Mouse (Mus musculus) limb, embryonic 13.5 days (tissue): Measurements from ENCODE around the gene Pacs2. TPM values are rescaled to one million over a fixed set of nuclear protein-coding genes. Genes with fewer than 3 reads are reported as not detected.
A peak's percentile ranks its signal among the peaks of the same experiment; 100 is the strongest.

Experiments used
- ATAC-seq: fragments of 200-750 bp; cut with Nextera tagmentation; 2 replicates; pipeline ENCODE4 v1.8.0; 2017; ENCODE audit warnings: low read depth, moderate number of reproducible peaks, moderate TSS enrichment; ENCODE audit not compliant: low FRiP score
- H3K27ac ChIP-seq: fragments of 300-500 bp; sonication (generic); 2 replicates; pipeline ENCODE4 v1.5.1; 2015; ENCODE audit warnings: inconsistent platforms, mild to moderate bottlenecking, moderate library complexity
- H3K27me3 ChIP-seq: fragments of 300-500 bp; sonication (generic); 2 replicates; pipeline ENCODE4 v1.6.1; 2015; ENCODE audit warnings: mild to moderate bottlenecking, inconsistent platforms
- H3K36me3 ChIP-seq: fragments of 300-500 bp; sonication (generic); 2 replicates; pipeline ENCODE4 v1.6.1; 2015; ENCODE audit warnings: inconsistent platforms, mild to moderate bottlenecking, moderate library complexity
- H3K4me1 ChIP-seq: fragments of 300-500 bp; sonication (generic); 2 replicates; pipeline ENCODE4 v1.6.1; 2015; ENCODE audit warnings: inconsistent platforms
- H3K4me2 ChIP-seq: fragments of 300-500 bp; sonication (generic); replicated peaks from 2 replicates; pipeline ENCODE4 v1.6.1; 2015; ENCODE audit warnings: inconsistent platforms, mild to moderate bottlenecking, moderate library complexity
- H3K4me3 ChIP-seq: fragments of 300-500 bp; sonication (generic); 2 replicates; pipeline ENCODE4 v1.5.1; 2015; ENCODE audit warnings: moderate library complexity, mild to moderate bottlenecking, inconsistent platforms
- H3K9ac ChIP-seq: fragments of 300-500 bp; sonication (generic); 2 replicates; pipeline ENCODE4 v1.6.1; 2015; ENCODE audit warnings: mild to moderate bottlenecking, inconsistent platforms
- H3K9me3 ChIP-seq: fragments of 300-500 bp; sonication (generic); 2 replicates; pipeline ENCODE4 v1.6.1; 2016; ENCODE audit warnings: inconsistent platforms
- WGBS: fragments of 180-500 bp; shearing (Covaris S2); methylation state at CpG from one replicate; pipeline ENCODE4 v1.1.7; 2015; 5-methylcytosine and 5-hydroxymethylcytosine counted together
- polyA plus RNA-seq: library from polyadenylated mRNA; unstranded; fragments of >200 nt; fragmentation: Nextera tagmentation; extraction: Ambion mirVana; gene quantifications from 2 replicates; pipeline ENCODE4 v1.2.1, GENCODE M21; 2015

The Pacs2 gene
- polyA plus RNA-seq, 1 experiment from 2014 or later = 16.7 TPM

DNA sequence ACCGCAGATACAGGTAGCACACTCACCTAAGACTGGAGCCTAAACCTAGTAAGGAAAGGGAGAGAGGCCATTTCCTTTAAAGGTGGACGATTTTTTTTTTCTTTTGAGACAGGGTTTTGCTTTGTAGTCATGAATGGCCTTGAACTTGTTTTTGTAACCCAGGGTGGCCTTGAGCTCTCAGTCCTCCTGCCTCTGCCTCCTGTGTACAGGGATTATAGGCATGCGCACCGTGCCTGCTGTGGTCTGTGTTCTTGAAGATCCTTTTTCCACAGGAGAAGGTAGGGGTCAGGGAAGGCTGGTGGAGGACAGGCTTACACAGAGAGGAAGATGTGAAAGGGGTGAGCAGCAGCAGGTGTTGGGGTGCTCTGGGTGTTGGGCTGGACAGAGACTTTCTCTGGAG is 1.6 kb downstream of the Pacs2 start:
- peak overlapping the region; percentile 92 for H3K4me2 ChIP-seq
- ATAC-seq = no peak
- H3K27ac ChIP-seq = no peak overlapping the region
- H3K4me3 ChIP-seq = peak overlapping the region; percentile 95
- 74% methylated on average over 4 of the region's 4 CpGs for WGBS
- peaks cover 37% of the 10 kb centered on the region for H3K4me1 ChIP-seq
- H3K9ac ChIP-seq = peak overlapping the region; percentile 90
- H3K9me3 ChIP-seq = no peaks in the 10 kb centered on the region
- no peaks in the 10 kb centered on the region for H3K27me3 ChIP-seq
- peaks cover 4% of the 10 kb centered on the region for H3K36me3 ChIP-seq

DNA sequence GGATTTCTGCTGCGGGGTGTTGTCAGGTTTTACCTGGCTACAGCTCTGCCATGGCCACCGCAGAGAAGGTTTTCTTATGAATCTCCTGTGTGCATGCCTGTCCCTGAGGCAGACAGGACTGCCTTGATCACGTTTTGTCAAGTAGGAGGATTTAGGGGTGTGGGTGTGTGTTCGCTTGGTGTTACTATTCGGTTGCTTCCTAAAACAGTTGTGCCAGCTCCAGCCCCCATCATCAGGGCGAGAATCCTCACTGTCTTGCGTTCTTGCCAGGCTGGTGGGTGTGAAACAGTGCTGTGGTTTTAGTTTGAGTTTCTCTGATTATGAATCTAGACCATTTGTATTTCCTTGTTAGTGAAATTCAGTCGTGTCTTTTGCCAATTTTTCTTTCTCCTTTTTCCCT is 2.7 kb downstream of the Pacs2 start:
- Histone ChIP-seq H3K9ac (0 out of 2 replicates have a peak overlapping the region, but pooled peaks have one; percentile 9), H3K4me3 (no peak overlapping the region), H3K27ac (no peak overlapping the region), H3K36me3 (peaks cover 6% of the 10 kb centered on the region), H3K9me3 (no peaks in the 10 kb centered on the region), H3K27me3 (no peaks in the 10 kb centered on the region), H3K4me1 (peaks cover 37% of the 10 kb centered on the region), H3K4me2 (no peak overlapping the region)
- 71% methylated on average over 8 of the region's 8 CpGs for WGBS
- ATAC-seq = no peak

DNA sequence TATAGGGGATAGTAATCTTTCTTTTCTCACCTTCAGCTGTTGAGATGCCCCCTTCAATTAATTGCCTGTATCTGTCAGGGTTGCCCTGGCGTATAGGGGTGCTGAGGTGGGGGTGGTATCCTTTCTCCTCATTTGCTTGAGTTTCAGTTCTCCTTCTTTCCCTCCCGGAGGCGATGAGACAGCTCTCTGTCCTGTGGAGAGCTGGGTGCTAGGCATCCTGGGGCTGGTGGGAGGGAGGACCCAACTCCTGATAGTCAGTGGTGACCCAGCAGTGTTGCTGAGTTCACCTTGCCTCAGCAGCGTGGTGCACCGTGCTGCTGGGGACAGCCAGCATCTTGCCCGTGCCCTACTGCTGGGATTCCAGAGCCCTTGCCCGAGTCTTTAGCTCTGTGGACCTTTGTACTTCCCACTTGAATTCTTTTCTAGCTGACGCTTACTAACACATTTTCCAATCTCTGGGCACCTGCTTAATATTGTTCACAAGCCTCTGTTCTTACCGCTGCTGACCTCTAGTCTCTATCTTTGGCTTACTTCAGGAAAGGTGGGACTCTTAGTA is 3.2 kb downstream of the Pacs2 start:
- Histone ChIP-seq H3K27ac (no peak overlapping the region), H3K4me3 (no peak overlapping the region), H3K4me2 (no peak overlapping the region), H3K9ac (no peak overlapping the region; the same call in 1 of the 2 replicates), H3K27me3 (no peaks in the 10 kb centered on the region), H3K4me1 (peaks cover 37% of the 10 kb centered on the region), H3K9me3 (no peaks in the 10 kb centered on the region), H3K36me3 (peaks cover 6% of the 10 kb centered on the region)
- no peak for ATAC-seq
- 81% methylated on average over 9 of the region's 9 CpGs for WGBS

DNA sequence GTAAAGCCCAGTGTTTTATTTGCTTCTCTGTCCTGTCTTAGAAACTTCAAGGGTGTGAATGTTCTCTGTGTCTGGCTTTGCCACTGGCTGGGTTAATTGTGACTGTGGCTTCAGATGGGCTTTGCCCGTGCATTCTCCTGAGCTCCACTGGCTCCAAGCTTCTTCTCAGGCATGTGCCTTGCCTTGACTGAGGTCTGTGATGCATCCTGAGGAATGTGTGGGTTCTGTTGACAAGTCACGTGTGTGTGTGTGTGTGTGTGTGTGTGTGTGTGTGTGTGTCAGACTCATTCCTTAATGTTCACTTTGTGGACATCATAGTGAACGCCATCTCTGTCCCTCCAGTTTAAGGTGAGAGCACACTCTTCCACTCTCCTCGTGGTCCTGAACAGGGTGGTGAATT is 4.5 kb downstream of the Pacs2 start:
- H3K4me3 ChIP-seq = no peak overlapping the region
- H3K4me1 ChIP-seq = peaks cover 25% of the 10 kb centered on the region
- H3K9me3 ChIP-seq = no peaks in the 10 kb centered on the region
- H3K27me3 ChIP-seq = no peaks in the 10 kb centered on the region
- no peak overlapping the region for H3K4me2 ChIP-seq
- H3K27ac ChIP-seq = no peak overlapping the region
- H3K9ac ChIP-seq = no peak overlapping the region
- ATAC-seq = no peak
- H3K36me3 ChIP-seq = peaks cover 12% of the 10 kb centered on the region
- WGBS = 85% methylated on average over 4 of the region's 4 CpGs

DNA sequence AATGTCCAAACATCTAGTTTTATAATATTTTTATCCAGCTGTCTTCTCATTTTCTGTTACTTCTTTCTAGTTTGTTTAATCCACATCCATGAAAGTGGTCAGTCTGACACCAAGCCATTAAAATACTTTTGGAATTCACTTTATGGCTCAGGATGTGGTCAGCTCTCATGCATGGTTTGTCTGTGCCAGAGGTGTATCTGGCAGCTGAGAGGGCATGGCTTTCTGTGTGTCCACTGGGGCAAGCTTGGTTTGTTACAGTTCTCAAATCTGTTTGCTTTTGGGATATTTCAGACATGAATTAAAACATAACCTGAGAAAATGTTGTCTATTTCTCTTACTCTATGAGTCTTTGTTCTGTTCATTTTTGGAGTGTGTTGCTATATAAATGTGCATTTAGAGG is 7.2 kb downstream of the Pacs2 start:
- no peak for ATAC-seq
- H3K9me3 ChIP-seq = no peaks in the 10 kb centered on the region

DNA sequence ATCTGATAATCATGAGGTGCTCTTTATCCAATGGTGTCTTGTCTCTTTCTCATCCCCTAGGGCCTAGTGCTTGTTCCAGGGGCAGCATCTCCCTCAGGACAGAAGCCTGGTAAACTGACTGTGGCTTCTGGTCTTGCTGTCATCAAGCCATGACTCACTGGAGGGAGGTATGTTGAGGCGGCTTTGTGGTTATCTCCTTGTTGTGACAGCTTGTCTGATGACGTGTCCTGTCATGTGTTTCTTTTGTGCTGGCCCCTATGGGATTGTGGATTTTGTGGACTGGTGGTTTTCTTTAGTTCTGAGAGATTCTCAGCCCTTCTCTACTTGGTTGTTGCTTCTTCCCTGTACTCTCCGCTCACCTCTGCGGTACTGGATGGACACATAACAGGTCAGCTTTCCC is 8.8 kb downstream of the Pacs2 start:
- H3K4me2 ChIP-seq = no peak overlapping the region
- H3K4me1 ChIP-seq = no peaks in the 10 kb centered on the region
- no peak overlapping the region for H3K27ac ChIP-seq
- H3K36me3 ChIP-seq = peaks cover 43% of the 10 kb centered on the region
- no peaks in the 10 kb centered on the region for H3K9me3 ChIP-seq
- no peak overlapping the region for H3K4me3 ChIP-seq
- no peak overlapping the region for H3K9ac ChIP-seq
- no peak for ATAC-seq
- WGBS = 83% methylated on average over 4 of the region's 4 CpGs
- H3K27me3 ChIP-seq = no peaks in the 10 kb centered on the region

More for the DNA sequence above, 7.2 kb downstream of the Pacs2 start:
- H3K4me2 ChIP-seq = no peak overlapping the region
- H3K36me3 ChIP-seq = peaks cover 28% of the 10 kb centered on the region
- 0 out of 2 replicates have a peak, but pooled peaks cover 9% of the 10 kb centered on the region for H3K4me1 ChIP-seq
- H3K9ac ChIP-seq = no peak overlapping the region
- no peaks in the 10 kb centered on the region for H3K27me3 ChIP-seq
- no peak overlapping the region for H3K4me3 ChIP-seq
- no peak overlapping the region for H3K27ac ChIP-seq

DNA sequence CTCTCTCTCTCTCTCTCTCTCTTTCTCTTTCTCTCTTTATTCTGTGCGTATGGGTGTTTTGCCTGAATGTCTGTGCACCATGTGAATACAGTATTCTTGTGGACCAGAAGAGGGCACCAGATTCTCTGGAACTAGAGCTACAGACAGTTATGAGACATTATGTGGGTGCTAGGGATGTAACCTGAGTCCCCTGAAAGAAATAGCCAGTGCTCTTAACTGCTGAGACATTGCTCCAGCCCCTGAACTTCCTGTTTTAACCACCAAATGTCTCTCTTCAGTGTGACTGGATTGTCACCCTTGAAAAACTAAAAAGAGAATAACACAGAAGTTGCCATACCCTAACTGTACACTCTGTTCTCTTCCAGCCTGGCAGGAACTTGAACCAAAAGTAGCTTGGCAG is 12.2 kb downstream of the Pacs2 start:
- no peak overlapping the region for H3K4me2 ChIP-seq
- no peak overlapping the region for H3K9ac ChIP-seq
- no peak for ATAC-seq
- no peaks in the 10 kb centered on the region for H3K9me3 ChIP-seq
- peaks cover 10% of the 10 kb centered on the region for H3K4me1 ChIP-seq
- H3K27me3 ChIP-seq = no peaks in the 10 kb centered on the region
- peaks cover 39% of the 10 kb centered on the region for H3K36me3 ChIP-seq
- H3K27ac ChIP-seq = no peak overlapping the region
- 96% methylated on average over 1 of the region's 1 CpGs for WGBS
- no peak overlapping the region for H3K4me3 ChIP-seq

DNA sequence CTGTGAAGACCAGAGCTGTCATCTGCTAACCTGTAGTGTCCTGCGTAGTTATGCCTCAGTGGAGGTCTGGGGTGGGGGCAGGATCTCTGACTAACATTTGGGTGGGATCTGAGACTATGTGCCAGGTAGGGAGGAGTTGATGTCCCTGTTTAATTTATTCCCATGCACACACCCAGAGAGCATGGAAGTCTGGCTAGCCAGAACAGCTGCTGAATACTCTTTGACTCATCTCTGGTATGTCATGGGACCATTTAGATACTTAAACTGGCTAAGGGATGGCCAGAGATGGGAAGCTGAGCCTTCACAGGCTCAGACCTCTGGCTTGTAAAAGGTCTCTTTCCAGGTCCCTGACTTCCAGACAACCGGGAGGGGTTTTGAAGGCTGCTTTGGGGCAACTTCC is 13.2 kb downstream of the Pacs2 start:
- H3K27ac ChIP-seq = no peak overlapping the region
- WGBS = 94% methylated on average over 2 of the region's 2 CpGs
- H3K4me2 ChIP-seq = no peak overlapping the region
- no peak overlapping the region for H3K9ac ChIP-seq
- no peaks in the 10 kb centered on the region for H3K9me3 ChIP-seq
- ATAC-seq = no peak
- no peak overlapping the region for H3K4me3 ChIP-seq
- no peaks in the 10 kb centered on the region for H3K27me3 ChIP-seq
- H3K36me3 ChIP-seq = peaks cover 39% of the 10 kb centered on the region
- peaks cover 12% of the 10 kb centered on the region for H3K4me1 ChIP-seq

DNA sequence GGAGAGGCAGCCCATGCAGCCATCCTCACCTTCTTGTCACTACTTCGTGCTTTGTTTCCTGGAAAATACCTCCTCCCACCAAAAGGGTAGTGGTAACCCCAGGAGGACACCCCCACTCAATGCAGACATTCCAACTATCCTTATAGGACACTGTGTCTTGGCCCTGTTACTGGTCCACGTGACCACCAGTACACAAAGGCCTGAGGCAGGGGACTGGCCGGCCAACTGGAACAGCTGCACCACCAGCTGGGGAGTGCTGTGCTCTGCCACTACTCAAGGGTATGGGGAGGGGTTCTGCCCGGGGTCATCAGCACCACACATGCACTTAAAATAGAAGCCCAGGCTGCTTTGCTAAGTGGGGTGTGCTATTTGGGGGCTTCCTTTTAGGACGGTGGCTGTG is 13.8 kb downstream of the Pacs2 start:
- no peaks in the 10 kb centered on the region for H3K27me3 ChIP-seq
- H3K36me3 ChIP-seq = peaks cover 39% of the 10 kb centered on the region
- ATAC-seq = peak; percentile 72
- H3K9me3 ChIP-seq = no peaks in the 10 kb centered on the region
- H3K9ac ChIP-seq = no peak overlapping the region
- H3K4me1 ChIP-seq = peaks cover 16% of the 10 kb centered on the region
- H3K27ac ChIP-seq = no peak overlapping the region
- no peak overlapping the region for H3K4me3 ChIP-seq
- no peak overlapping the region for H3K4me2 ChIP-seq
- 74% methylated on average over 5 of the region's 5 CpGs for WGBS

DNA sequence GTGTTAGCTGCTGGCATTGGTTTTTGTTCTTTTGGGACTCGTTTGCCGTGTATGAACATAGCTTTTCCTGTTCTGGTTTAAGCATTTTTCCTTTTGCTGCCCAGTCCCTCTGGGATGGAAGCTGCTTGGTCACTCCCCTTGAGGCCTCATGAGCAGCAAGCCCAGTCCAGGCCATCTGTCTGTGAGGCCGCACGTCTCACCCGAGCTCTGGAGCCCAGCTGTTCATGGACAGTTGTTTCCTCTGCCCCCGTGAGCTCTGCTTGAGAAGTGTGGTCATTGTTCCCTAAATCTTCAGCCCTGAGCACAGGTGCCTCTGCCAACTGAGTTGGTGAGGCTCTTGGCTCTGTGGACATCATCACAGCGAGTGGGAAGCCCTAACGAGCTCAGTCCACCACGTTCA is 14.6 kb downstream of the Pacs2 start:
- H3K27ac ChIP-seq = peak overlapping the region; percentile 28
- no peaks in the 10 kb centered on the region for H3K9me3 ChIP-seq
- WGBS = 65% methylated on average over 9 of the region's 9 CpGs
- no peaks in the 10 kb centered on the region for H3K27me3 ChIP-seq
- H3K9ac ChIP-seq = 0 out of 2 replicates have a peak overlapping the region, but pooled peaks have one; percentile 13
- H3K4me2 ChIP-seq = no peak overlapping the region
- H3K4me1 ChIP-seq = peaks cover 16% of the 10 kb centered on the region
- peaks cover 32% of the 10 kb centered on the region for H3K36me3 ChIP-seq
- ATAC-seq = peak; percentile 38; the same call in 1 of the 2 replicates
- no peak overlapping the region for H3K4me3 ChIP-seq

DNA sequence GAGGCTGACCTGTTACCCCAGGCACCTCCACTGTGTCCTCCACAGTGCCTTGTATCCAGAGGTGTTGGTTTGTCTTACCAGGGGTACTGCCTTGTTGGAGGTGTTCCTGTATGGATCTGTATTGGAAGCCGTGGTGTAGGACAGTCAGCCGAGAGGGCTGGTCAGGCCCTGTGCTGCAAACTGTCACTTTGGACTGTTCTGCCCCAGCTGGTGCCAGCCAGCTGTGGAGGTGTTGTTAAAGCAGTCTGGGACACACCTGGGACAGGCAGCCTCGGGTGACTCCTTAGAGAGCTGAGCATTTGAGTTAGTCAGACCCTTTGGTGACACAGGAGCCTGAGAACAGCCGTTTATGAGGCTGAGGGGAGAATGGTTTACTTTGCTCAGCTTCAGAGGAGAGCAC is 15.7 kb downstream of the Pacs2 start:
- Histone ChIP-seq H3K27ac (peak overlapping the region; percentile 8; the same call in 1 of the 2 replicates), H3K36me3 (peaks cover 30% of the 10 kb centered on the region), H3K4me3 (no peak overlapping the region), H3K9ac (no peak overlapping the region), H3K4me2 (no peak overlapping the region), H3K27me3 (no peaks in the 10 kb centered on the region), H3K4me1 (peaks cover 16% of the 10 kb centered on the region), H3K9me3 (no peaks in the 10 kb centered on the region)
- ATAC-seq = no peak
- 51% methylated on average over 4 of the region's 4 CpGs for WGBS

DNA sequence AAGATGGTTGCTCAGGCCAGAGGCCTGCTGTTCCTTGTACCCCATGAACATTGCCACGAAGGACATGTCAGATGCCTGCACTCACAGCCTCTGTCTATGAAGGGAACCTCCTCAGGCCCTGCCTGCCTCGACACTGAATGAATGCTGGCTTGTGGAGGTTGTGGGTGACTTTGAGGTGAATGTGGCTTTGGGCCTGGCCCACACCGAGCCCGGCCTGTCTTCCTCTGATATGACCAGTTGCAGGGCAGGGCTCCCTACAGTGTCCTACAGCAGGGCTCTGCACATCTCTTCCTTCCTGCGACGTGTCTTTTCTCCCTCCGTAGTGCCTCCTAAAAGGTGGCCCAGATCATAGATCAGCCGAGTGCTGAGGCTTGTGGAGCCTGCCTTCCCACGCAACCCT is 16.7 kb downstream of the Pacs2 start:
- peaks cover 20% of the 10 kb centered on the region for H3K36me3 ChIP-seq
- WGBS = 84% methylated on average over 9 of the region's 9 CpGs
- H3K4me2 ChIP-seq = no peak overlapping the region
- H3K4me3 ChIP-seq = no peak overlapping the region
- no peak overlapping the region for H3K9ac ChIP-seq
- no peak for ATAC-seq
- no peaks in the 10 kb centered on the region for H3K27me3 ChIP-seq
- H3K4me1 ChIP-seq = peaks cover 16% of the 10 kb centered on the region
- H3K9me3 ChIP-seq = no peaks in the 10 kb centered on the region
- H3K27ac ChIP-seq = no peak overlapping the region

DNA sequence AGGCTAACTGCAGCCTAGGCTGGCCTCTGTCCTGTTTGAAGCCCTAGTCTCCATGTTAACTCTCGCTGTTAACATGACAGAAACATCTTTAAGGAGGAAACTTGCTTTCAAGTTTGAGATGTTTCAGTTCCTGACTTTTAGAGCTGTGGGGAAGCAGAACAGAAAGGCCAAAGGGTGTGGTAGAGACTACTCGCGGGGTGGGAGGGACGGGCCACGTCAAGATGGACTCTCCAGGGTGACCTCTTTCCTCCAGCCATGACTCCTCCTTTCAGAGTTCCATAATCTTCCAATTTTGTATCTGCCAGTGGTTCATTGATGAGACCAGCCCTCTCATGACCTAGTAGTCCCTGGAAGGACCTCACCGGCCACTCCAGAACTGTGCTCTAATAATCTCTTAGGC is 17.1 kb downstream of the Pacs2 start:
- Histone ChIP-seq H3K9me3 (no peaks in the 10 kb centered on the region), H3K27me3 (no peaks in the 10 kb centered on the region), H3K36me3 (peaks cover 18% of the 10 kb centered on the region), H3K27ac (no peak overlapping the region), H3K9ac (no peak overlapping the region), H3K4me1 (peaks cover 16% of the 10 kb centered on the region), H3K4me2 (no peak overlapping the region), H3K4me3 (no peak overlapping the region)
- no peak for ATAC-seq
- WGBS = 86% methylated on average over 6 of the region's 6 CpGs
